Mouse (Mus musculus) heart, embryonic 16.5 days (tissue): ENCODE data around the gene Tmem202. TPM values are rescaled to one million over a fixed set of nuclear protein-coding genes. Genes with fewer than 3 reads are reported as not detected.

Source experiments
- polyA plus RNA-seq: library from polyadenylated mRNA; unstranded; fragments of >200 nt; fragmentation: Nextera tagmentation; extraction: Ambion mirVana; gene quantifications from 2 replicates; pipeline ENCODE4 v1.2.1, GENCODE M21; 2015

Gene Tmem202
- polyA plus RNA-seq, 1 experiment from 2014 or later = 0.34 TPM

Other genes starting within 250 kb of the Tmem202 start
- gene Adpgk, start 248.3 kb downstream of the Tmem202 start, polyA plus RNA-seq = 19.0 and 20.0 TPM in 2 replicates
- gene Bbs4, start 186.3 kb downstream of the Tmem202 start, polyA plus RNA-seq = 6.3 and 7.5 TPM in 2 replicates
- 13.6 and 16.9 TPM in 2 replicates for gene Arih1, start 53.2 kb downstream of the Tmem202 start, polyA plus RNA-seq
- 66.2 and 76.3 TPM in 2 replicates for gene Hexa, start 307 bp downstream of the Tmem202 start, polyA plus RNA-seq
- gene Celf6, start 38.1 kb upstream of the Tmem202 start, polyA plus RNA-seq = 0.17 and 0.35 TPM in 2 replicates
- 21.1 and 24.1 TPM in 2 replicates for gene Parp6, start 77.4 kb upstream of the Tmem202 start, polyA plus RNA-seq
- gene Pkm, start 116.5 kb upstream of the Tmem202 start, polyA plus RNA-seq = 1,977 and 2,080 TPM in 2 replicates
- 0.34 and 1.6 TPM in 2 replicates for gene Gramd2, start 140.3 kb upstream of the Tmem202 start, polyA plus RNA-seq
- 10.2 and 10.6 TPM in 2 replicates for gene Senp8, start 210.9 kb upstream of the Tmem202 start, polyA plus RNA-seq
- gene Myo9a, start 211.0 kb upstream of the Tmem202 start, polyA plus RNA-seq = 8.7 and 9.3 TPM in 2 replicates